ENCODE assay signal across 9 mouse cellular contexts in the genomic region with DNA sequence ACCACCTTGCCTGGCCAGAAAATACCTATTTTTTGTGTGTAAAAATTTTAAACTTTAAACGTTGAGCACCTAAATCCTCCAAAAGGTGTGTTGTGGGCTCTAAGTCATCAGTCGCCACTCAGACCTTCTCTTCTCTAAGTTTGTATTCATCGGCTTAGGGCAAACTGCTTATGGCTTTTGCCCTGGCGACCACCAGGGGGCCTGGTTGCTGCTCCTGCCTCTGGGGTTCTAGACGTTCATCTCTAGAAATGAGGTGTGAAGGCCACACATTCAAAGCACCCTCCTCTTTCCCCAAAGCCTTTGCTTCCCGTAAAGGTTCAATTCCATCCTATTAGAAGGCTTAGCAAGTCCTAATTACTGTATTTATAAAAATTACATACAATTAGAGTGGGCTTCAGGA.
A peak's percentile ranks its signal among the peaks of the same experiment; 100 is the strongest.
DNase-seq lines count a peak whose midpoint lies in the region; ATAC-seq and TF ChIP-seq lines count a peak whose summit lies in the region.
"Had no signal": no experiment of that assay in that cellular context is flagged by ENCODE, and none has a peak within 500 bp of the region (broad histone marks: within the 10 kb centered on the region; RNA-seq: fewer than 3 reads in every experiment).

No protein-coding gene starts in this region.

- no peak overlapping the region for H3K9ac ChIP-seq in kidney, postnatal 0 days (ENCODE audit: low read depth, low read length)

- CTCF ChIA-PET in Patski (lab: Charles Lee) = no interaction called here

- H3K4me3 ChIP-seq in kidney, postnatal 0 days (replicated peaks; ENCODE audit: low read depth, low read length) = no peak overlapping the region
- H3K4me3 ChIP-seq: heart, embryonic 10.5 days had no signal

- H3K36me3 ChIP-seq in kidney, postnatal 0 days (ENCODE audit: insufficient read depth, low read length) = no peaks in the 10 kb centered on the region
- H3K36me3 ChIP-seq: heart, embryonic 10.5 days had no signal

- no peaks in the 10 kb centered on the region for H3K27me3 ChIP-seq in kidney, postnatal 0 days (ENCODE audit: insufficient read depth, low read length)
- H3K27me3 ChIP-seq in Patski = no peaks in the 10 kb centered on the region

- H3K27ac ChIP-seq in kidney, postnatal 0 days = no peak overlapping the region
- H3K27ac ChIP-seq: heart, embryonic 10.5 days had no signal

- H3K4me1 ChIP-seq in kidney, postnatal 0 days (replicated peaks; ENCODE audit: insufficient read depth, low read length) = no peaks in the 10 kb centered on the region

- POLR2A ChIA-PET in Patski (lab: Charles Lee) = no interaction called here

- in situ Hi-C loops in Patski (cut with MboI; ENCODE audit: low pct_unique_long_range_greater_than_20kb) = no loop called here

- no peak overlapping the region for H3K4me2 ChIP-seq in kidney, postnatal 0 days (ENCODE audit: low read length)

- DNase-seq in kidney, postnatal 0 days (ENCODE audit: low spot score) = peak; percentile 35
- no peak for DNase-seq in kidney, adult 8-10 months
- DNase-seq in B cell, adult 2 months = peak; percentile 58 to 67
- DNase-seq in Patski (ENCODE audit: low read depth, low spot score) = no peak
- peak; percentile 6 for DNase-seq in lung, postnatal 36 days
- no peak for DNase-seq in cerebellum, adult 9-10 months
- no peak for DNase-seq in heart, adult 18-20 months
- DNase-seq: adrenal gland, adult 2 months had no signal

- WGBS in kidney, postnatal 0 days = 50% methylated on average over 6 of the region's 6 CpGs

- no peak for ATAC-seq in kidney, postnatal 0 days (replicated peaks; ENCODE audit: low FRiP score, low read depth)
- no peak for ATAC-seq in Patski

- peak; percentile 66 for TF ChIP-seq CTCF in kidney, postnatal 0 days (IDR thresholded peaks at IDR 0.05; ENCODE audit: low read depth)
- peak; percentile 67 for TF ChIP-seq CTCF in Patski (IDR thresholded peaks at IDR 0.05)

- no peaks in the 10 kb centered on the region for H3K9me3 ChIP-seq in kidney, postnatal 0 days (replicated peaks; ENCODE audit: low read length)
- H3K9me3 ChIP-seq: heart, embryonic 10.5 days had no signal

Comparison
In these comparisons a context has a peak if more than half of its experiments do, and no peak if none do; other contexts are left out.
1. DNase-seq: peak in kidney, postnatal 0 days (single experiment), B cell, adult 2 months (2 of 2) and lung, postnatal 36 days (single experiment); none in kidney, adult 8-10 months (0 of 2), Patski (single experiment), cerebellum, adult 9-10 months (single experiment) and heart, adult 18-20 months (0 of 2).